Mouse (Mus musculus) cortical plate, adult 2 months (tissue): ENCODE measurements around the gene Gria3.

Source experiments
- CTCF ChIP-seq: fragments of 200-500 bp; IDR thresholded peaks from 2 replicates; pipeline ENCODE4 v1.5.1; 2011; ENCODE audit warnings: mild to moderate bottlenecking, control low read depth, low read length; ENCODE audit not compliant: insufficient read depth; ENCODE audit errors: extremely low read depth
- POLR2A ChIP-seq: fragments of 200-500 bp; IDR thresholded peaks from 2 replicates; pipeline ENCODE4 v1.6.1; 2011; ENCODE audit warnings: mild to moderate bottlenecking, low read length, control low read depth; ENCODE audit not compliant: insufficient read depth; ENCODE audit errors: extremely low read depth

DNA sequence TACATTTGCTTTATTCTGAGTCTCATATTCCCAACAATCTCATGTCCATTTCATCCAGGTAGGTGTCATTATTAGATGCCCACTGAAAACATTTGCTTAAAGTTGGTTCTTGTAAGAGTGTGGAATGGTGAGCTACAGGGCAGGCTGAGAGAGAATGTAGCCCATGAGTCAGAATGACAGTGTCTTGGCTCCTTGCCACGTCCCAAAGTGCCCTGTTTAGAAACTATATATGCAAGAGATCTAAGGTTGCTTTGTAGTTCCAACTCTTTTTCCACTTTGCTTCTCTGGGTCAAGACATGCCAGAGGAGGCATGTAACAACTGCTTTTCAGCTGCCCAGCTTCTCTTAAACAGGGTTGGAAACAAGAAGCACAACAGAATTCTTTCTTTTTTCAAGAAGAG, 9.1 kb downstream of the Gria3 start:
- no peak for TF ChIP-seq POLR2A
- no peak for TF ChIP-seq CTCF
